Mouse (Mus musculus) hindbrain, embryonic 11.5 days (tissue): ENCODE results near the gene Pxdn. TPM values are rescaled to one million over a fixed set of nuclear protein-coding genes. Genes with fewer than 3 reads are reported as not detected.

Experiments used
- ATAC-seq: fragments of 200-750 bp; cut with Nextera tagmentation; 2 replicates; pipeline ENCODE4 v1.8.0; 2017; ENCODE audit warnings: mild to moderate bottlenecking, moderate TSS enrichment, moderate library complexity; ENCODE audit not compliant: low FRiP score
- DNase-seq: peaks from one replicate; pipeline ENCODE4 v3.0.0-alpha.2; 2015; ENCODE audit warnings: low spot score
- H3K27ac ChIP-seq: fragments of 300-500 bp; sonication (generic); 2 replicates; pipeline ENCODE4 v1.5.1; 2014; ENCODE audit warnings: mild to moderate bottlenecking, low read depth, low read length
- H3K27me3 ChIP-seq: fragments of 300-500 bp; sonication (generic); 2 replicates; pipeline ENCODE4 v1.6.1; 2014; ENCODE audit warnings: mild to moderate bottlenecking, low read length, moderate library complexity, mixed read lengths; ENCODE audit not compliant: control insufficient read depth, insufficient read depth
- H3K36me3 ChIP-seq: fragments of 300-500 bp; sonication (generic); 2 replicates; pipeline ENCODE4 v1.6.1; 2014; ENCODE audit warnings: mild to moderate bottlenecking, low read length, moderate library complexity, mixed read lengths; ENCODE audit not compliant: control insufficient read depth, insufficient read depth
- H3K4me1 ChIP-seq: fragments of 300-500 bp; sonication (generic); replicated peaks from 2 replicates; pipeline ENCODE4 v1.6.1; 2014; ENCODE audit warnings: low read length, mixed read lengths; ENCODE audit not compliant: control insufficient read depth, insufficient read depth
- H3K4me2 ChIP-seq: fragments of 300-500 bp; sonication (generic); replicated peaks from 2 replicates; pipeline ENCODE4 v1.6.1; 2014; ENCODE audit warnings: mild to moderate bottlenecking, low read depth, low read length
- H3K4me3 ChIP-seq: fragments of 300-500 bp; sonication (generic); 2 replicates; pipeline ENCODE4 v1.5.1; 2014; ENCODE audit warnings: low read depth, low read length
- H3K9ac ChIP-seq: fragments of 300-500 bp; sonication (generic); 2 replicates; pipeline ENCODE4 v1.6.1; 2014; ENCODE audit warnings: low read depth, low read length
- H3K9me3 ChIP-seq: fragments of 300-500 bp; sonication (generic); 2 replicates; pipeline ENCODE4 v1.6.1; 2016; ENCODE audit warnings: low read length; ENCODE audit not compliant: control insufficient read depth
- WGBS: fragments of 180-500 bp; shearing (Covaris S2); extraction: QIAGEN DNeasy Blood & Tissue Kit; methylation state at CpG from one replicate; pipeline ENCODE4 v1.1.7; 2014; 5-methylcytosine and 5-hydroxymethylcytosine counted together
- polyA plus RNA-seq: library from polyadenylated mRNA; unstranded; fragments of >200 nt; fragmentation: Nextera tagmentation; extraction: Ambion mirVana; gene quantifications from 2 replicates; pipeline ENCODE4 v1.2.1, GENCODE M21; 2014

Pxdn gene
- polyA plus RNA-seq, 1 experiment from 2014 or later: 50.4 TPM

GRCm38 (mm10) chr12:29961041-29961440 is 23.6 kb downstream of the Pxdn start:
- H3K9ac ChIP-seq: no peak overlapping the region

DNA sequence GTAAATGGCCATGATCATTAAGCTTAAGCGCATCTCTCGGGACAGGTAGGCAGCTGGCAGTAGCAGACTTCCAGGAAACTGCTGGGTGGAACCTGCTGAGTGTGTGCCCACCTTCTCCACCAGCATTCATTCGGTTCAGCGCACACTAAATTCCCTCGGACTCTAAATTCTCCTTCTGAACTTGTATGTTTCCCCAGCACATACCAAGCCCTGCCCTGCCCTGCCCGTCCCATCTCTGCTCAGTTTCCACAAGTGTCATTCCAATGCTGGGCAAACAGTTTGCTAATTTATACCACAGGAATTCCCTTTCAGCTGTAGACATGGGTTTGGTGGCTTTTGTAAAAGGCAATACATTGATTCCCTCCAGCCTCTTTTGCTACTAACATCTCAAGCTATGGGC is 27.6 kb downstream of the Pxdn start:
- peaks cover 3% of the 10 kb centered on the region; the same call in 1 of the 2 replicates for H3K36me3 ChIP-seq
- no peak overlapping the region for H3K27ac ChIP-seq
- H3K4me2 ChIP-seq: no peak overlapping the region
- WGBS: 89% methylated on average over 6 of the region's 6 CpGs
- ATAC-seq (no peak), DNase-seq (no peak)
- H3K4me1 ChIP-seq: no peaks in the 10 kb centered on the region
- no peaks in the 10 kb centered on the region for H3K9me3 ChIP-seq
- H3K9ac ChIP-seq: no peak overlapping the region
- no peak overlapping the region for H3K4me3 ChIP-seq
- H3K27me3 ChIP-seq: no peaks in the 10 kb centered on the region

More at GRCm38 (mm10) chr12:29961041-29961440, 23.6 kb downstream of the Pxdn start:
- H3K27me3 ChIP-seq: no peaks in the 10 kb centered on the region
- DNase-seq: no peak
- H3K4me1 ChIP-seq: 0 out of 2 replicates have a peak, but pooled peaks cover 2% of the 10 kb centered on the region
- H3K4me2 ChIP-seq: no peak overlapping the region
- 86% methylated on average over 1 of the region's 1 CpGs for WGBS
- peaks cover 3% of the 10 kb centered on the region; the same call in 1 of the 2 replicates for H3K36me3 ChIP-seq
- H3K27ac ChIP-seq: no peak overlapping the region
- H3K4me3 ChIP-seq: no peak overlapping the region
- H3K9me3 ChIP-seq: no peaks in the 10 kb centered on the region
- ATAC-seq: no peak

- Histone ChIP-seq H3K4me3 (no peak overlapping the region), H3K4me1 (no peaks in the 10 kb centered on the region), H3K27me3 (no peaks in the 10 kb centered on the region), H3K4me2 (no peak overlapping the region), H3K36me3 (no peaks in the 10 kb centered on the region; the same call in none of the 2 replicates), H3K27ac (no peak overlapping the region), H3K9ac (no peak overlapping the region), H3K9me3 (no peaks in the 10 kb centered on the region)
- DNase-seq (no peak), ATAC-seq (no peak)
- WGBS: 90% methylated on average over 7 of the region's 7 CpGs
Observed at GRCm38 (mm10) chr12:29971795-29972464, 34.5 kb downstream of the Pxdn start.

- no peaks in the 10 kb centered on the region for H3K4me1 ChIP-seq
- no peak for DNase-seq
- no peak overlapping the region for H3K9ac ChIP-seq
- WGBS: 79% methylated on average over 6 of the region's 6 CpGs
- H3K27ac ChIP-seq: no peak overlapping the region
- no peaks in the 10 kb centered on the region for H3K27me3 ChIP-seq
- no peaks in the 10 kb centered on the region for H3K9me3 ChIP-seq
- ATAC-seq: no peak
- peaks cover 1% of the 10 kb centered on the region for H3K36me3 ChIP-seq
- H3K4me2 ChIP-seq: no peak overlapping the region
- H3K4me3 ChIP-seq: no peak overlapping the region
Observed at GRCm38 (mm10) chr12:29972533-29972932, 35.1 kb downstream of the Pxdn start.

DNA sequence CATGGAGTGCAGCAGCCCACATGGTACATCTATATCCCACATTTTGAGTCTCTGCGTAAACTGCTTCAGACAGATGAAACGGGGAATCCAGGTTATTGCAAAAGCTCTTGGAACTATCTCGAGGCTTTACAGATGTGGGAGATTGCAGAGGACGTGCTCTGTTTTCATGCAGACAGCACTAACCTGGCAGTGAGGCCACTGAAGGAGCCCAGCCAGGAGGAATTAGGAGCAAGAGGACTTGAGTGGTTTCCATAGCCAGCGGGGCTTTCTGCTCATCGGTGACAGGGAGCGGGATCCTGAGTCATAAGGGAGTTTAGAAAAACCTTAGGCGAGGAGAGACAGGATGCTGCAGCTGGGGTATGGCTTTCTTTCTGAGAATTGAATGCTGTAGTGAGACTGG is 42.7 kb downstream of the Pxdn start:
- DNase-seq (no peak), ATAC-seq (no peak)
- Histone ChIP-seq H3K36me3 (peaks cover 14% of the 10 kb centered on the region), H3K4me1 (no peaks in the 10 kb centered on the region; the same call in 1 of the 2 replicates), H3K9ac (no peak overlapping the region), H3K27ac (no peak overlapping the region), H3K9me3 (no peaks in the 10 kb centered on the region), H3K4me3 (no peak overlapping the region), H3K4me2 (no peak overlapping the region), H3K27me3 (no peaks in the 10 kb centered on the region)
- WGBS: 81% methylated on average over 8 of the region's 8 CpGs

- Histone ChIP-seq H3K27me3 (no peaks in the 10 kb centered on the region), H3K9ac (no peak overlapping the region), H3K4me3 (no peak overlapping the region), H3K27ac (no peak overlapping the region), H3K9me3 (no peaks in the 10 kb centered on the region), H3K36me3 (peaks cover 20% of the 10 kb centered on the region), H3K4me2 (no peak overlapping the region), H3K4me1 (no peaks in the 10 kb centered on the region; the same call in 1 of the 2 replicates)
- DNase-seq (no peak), ATAC-seq (no peak)
- 92% methylated on average over 7 of the region's 7 CpGs for WGBS
Observed at GRCm38 (mm10) chr12:29981722-29982293, 44.4 kb downstream of the Pxdn start.

DNA sequence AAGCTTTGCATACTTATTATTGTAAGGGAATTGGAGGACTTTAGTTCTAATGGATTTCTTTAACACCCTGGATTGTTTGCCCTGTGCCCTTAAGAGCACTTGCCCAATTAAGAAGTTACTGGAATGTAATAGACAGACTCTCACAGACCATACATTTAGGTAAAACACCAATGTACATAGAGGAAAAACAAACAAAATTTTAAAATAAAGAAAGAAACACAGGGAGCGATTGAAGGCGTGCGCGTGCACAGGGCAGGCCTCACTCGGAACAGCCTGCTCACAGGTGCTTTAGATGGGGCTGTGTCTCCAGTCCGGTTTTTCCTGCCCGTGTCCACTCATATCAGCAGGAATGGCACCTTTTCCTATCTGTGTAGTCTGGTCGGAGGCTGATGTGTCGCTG is 45.8 kb downstream of the Pxdn start:
- no peak overlapping the region for H3K27ac ChIP-seq
- 97% methylated on average over 9 of the region's 9 CpGs for WGBS
- no peaks in the 10 kb centered on the region for H3K9me3 ChIP-seq
- H3K4me1 ChIP-seq: no peaks in the 10 kb centered on the region; the same call in 1 of the 2 replicates
- no peaks in the 10 kb centered on the region for H3K27me3 ChIP-seq
- DNase-seq (no peak), ATAC-seq (no peak)
- no peak overlapping the region for H3K9ac ChIP-seq
- H3K36me3 ChIP-seq: peaks cover 21% of the 10 kb centered on the region
- H3K4me2 ChIP-seq: no peak overlapping the region
- H3K4me3 ChIP-seq: no peak overlapping the region

DNA sequence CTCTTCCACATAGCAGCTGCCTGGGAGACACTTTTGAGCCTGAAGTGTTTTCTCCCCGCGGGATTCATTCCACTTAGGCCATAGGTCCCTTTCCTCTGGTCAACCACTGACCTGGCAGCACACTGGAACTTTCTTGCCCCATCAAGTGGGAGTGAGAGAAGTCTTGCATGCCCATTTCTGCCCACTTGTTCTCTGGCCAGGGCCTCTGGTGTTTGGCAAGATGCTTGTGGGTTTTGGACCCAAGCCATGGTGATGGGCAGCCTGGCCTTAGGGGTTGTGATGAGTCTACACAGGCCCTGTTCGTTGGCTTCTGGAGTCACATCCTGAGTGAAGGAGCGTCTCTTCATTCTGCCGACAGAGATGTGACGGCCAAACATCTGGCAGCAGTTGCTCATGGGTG is 47.7 kb downstream of the Pxdn start:
- H3K9ac ChIP-seq: no peak overlapping the region
- no peaks in the 10 kb centered on the region for H3K27me3 ChIP-seq
- ATAC-seq (no peak), DNase-seq (no peak)
- H3K9me3 ChIP-seq: no peaks in the 10 kb centered on the region
- 89% methylated on average over 6 of the region's 6 CpGs for WGBS
- H3K4me1 ChIP-seq: no peaks in the 10 kb centered on the region; the same call in 1 of the 2 replicates
- H3K4me3 ChIP-seq: no peak overlapping the region
- no peak overlapping the region for H3K27ac ChIP-seq
- peaks cover 21% of the 10 kb centered on the region for H3K36me3 ChIP-seq
- H3K4me2 ChIP-seq: no peak overlapping the region

DNA sequence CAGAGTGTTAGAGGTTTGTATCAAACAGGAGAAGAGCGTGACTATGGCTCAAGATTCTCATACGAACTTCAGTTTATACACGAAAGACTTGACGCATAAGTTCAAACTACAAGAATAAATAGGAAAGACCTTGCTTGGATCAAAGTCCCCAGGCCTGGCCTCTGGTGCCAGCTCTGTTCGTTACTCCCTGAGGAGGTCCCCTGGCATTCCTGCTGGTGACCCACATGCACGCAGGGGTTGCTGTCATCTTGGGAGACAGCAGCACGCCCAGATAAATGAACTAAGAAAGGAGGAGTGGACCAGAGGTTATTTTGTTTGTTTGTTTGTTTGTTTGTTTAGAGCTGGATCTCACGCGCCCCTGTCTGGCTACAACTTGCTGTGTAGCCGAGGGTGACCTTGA is 48.8 kb downstream of the Pxdn start:
- H3K9ac ChIP-seq: no peak overlapping the region
- no peaks in the 10 kb centered on the region for H3K9me3 ChIP-seq
- H3K4me2 ChIP-seq: no peak overlapping the region
- no peak overlapping the region for H3K4me3 ChIP-seq
- ATAC-seq (no peak), DNase-seq (no peak)
- H3K4me1 ChIP-seq: no peaks in the 10 kb centered on the region
- no peaks in the 10 kb centered on the region for H3K27me3 ChIP-seq
- 93% methylated on average over 10 of the region's 10 CpGs for WGBS
- H3K36me3 ChIP-seq: peaks cover 21% of the 10 kb centered on the region
- H3K27ac ChIP-seq: no peak overlapping the region
